Mouse (Mus musculus) kidney, adult 2 months (tissue): ENCODE measurements around the gene Apoc3. TPM values are rescaled to one million over a fixed set of nuclear protein-coding genes. Genes with fewer than 3 reads are reported as not detected.

Experiments
- DNase-seq: peaks from one replicate; pipeline ENCODE4 v3.0.0; 2021
- H3K27ac ChIP-seq: fragments of 200-500 bp; 2 replicates; pipeline ENCODE4 v1.5.1; 2012; ENCODE audit warnings: low read depth, low read length, control low read depth, inconsistent platforms; ENCODE audit not compliant: insufficient read depth
- H3K27me3 ChIP-seq: fragments of 200-500 bp; replicated peaks from 2 replicates; pipeline ENCODE4 v1.6.1; 2012; ENCODE audit warnings: mild to moderate bottlenecking, moderate library complexity, low read length, inconsistent platforms; ENCODE audit not compliant: control insufficient read depth, insufficient read depth
- H3K36me3 ChIP-seq: fragments of 200-500 bp; 2 replicates; pipeline ENCODE4 v1.6.1; 2012; ENCODE audit warnings: mild to moderate bottlenecking, moderate library complexity, low read length, inconsistent platforms; ENCODE audit not compliant: control insufficient read depth, insufficient read depth
- H3K4me1 ChIP-seq: fragments of 200-500 bp; 2 replicates; pipeline ENCODE4 v1.6.1; 2011; ENCODE audit warnings: low read length; ENCODE audit not compliant: control insufficient read depth, insufficient read depth
- H3K4me3 ChIP-seq: fragments of 200-500 bp; 2 replicates; pipeline ENCODE4 v1.5.1; 2011; ENCODE audit warnings: mild to moderate bottlenecking, low read depth, low read length, control low read depth; ENCODE audit not compliant: insufficient read depth
- CTCF ChIP-seq: fragments of 200-500 bp; conservative IDR thresholded peaks from 2 replicates; pipeline ENCODE4 v1.5.1; 2011; ENCODE audit warnings: low read depth, mild to moderate bottlenecking, control low read depth, low read length, moderate library complexity, mixed read lengths; ENCODE audit not compliant: insufficient read depth, insufficient read length
- POLR2A ChIP-seq: fragments of 200-500 bp; IDR thresholded peaks from one replicate; pipeline ENCODE4 v1.6.1; 2011; ENCODE audit warnings: low read depth, low read length, control low read depth
- WGBS: fragments of 180-500 bp; shearing (Covaris S2); methylation state at CpG from one replicate; pipeline ENCODE4 v1.1.7; 2018; 5-methylcytosine and 5-hydroxymethylcytosine counted together
- polyA plus RNA-seq: library from polyadenylated mRNA; depleted of rRNA; stranded (reverse); fragments of >200 nt; gene quantifications from 2 replicates; pipeline ENCODE4 v1.2.3, GENCODE M21; 2012

Gene Apoc3
- polyA plus RNA-seq, 1 experiment: 39.2 TPM

DNA sequence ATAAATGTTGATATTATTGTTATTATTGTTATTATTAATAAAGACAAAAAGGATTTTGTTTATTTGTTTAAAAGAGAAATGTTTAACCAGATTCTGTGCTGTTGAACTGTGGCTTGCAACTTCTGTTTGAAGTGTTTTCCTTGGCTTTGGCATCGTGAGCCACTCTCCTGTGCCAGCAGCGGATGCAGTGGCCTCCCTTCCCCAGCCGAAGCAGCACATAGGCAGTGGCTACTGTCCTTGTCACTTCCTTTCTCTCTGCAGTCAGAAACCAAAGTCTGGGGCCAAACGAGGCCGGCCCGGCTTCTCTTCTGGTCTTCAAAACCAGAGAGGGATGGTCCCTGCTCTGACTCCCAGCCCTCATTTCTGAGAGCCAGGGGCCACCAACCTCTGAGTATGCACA is 12.3 kb downstream of the Apoc3 start:
- WGBS: 67% methylated on average over 6 of the region's 6 CpGs
- no peaks in the 10 kb centered on the region for H3K27me3 ChIP-seq
- peaks cover 5% of the 10 kb centered on the region for H3K36me3 ChIP-seq
- H3K27ac ChIP-seq: no peak overlapping the region
- H3K4me1 ChIP-seq: peaks cover 5% of the 10 kb centered on the region
- TF ChIP-seq POLR2A (no peak), CTCF (no peak)
- DNase-seq: peak; percentile 58
- no peak overlapping the region for H3K4me3 ChIP-seq

DNA sequence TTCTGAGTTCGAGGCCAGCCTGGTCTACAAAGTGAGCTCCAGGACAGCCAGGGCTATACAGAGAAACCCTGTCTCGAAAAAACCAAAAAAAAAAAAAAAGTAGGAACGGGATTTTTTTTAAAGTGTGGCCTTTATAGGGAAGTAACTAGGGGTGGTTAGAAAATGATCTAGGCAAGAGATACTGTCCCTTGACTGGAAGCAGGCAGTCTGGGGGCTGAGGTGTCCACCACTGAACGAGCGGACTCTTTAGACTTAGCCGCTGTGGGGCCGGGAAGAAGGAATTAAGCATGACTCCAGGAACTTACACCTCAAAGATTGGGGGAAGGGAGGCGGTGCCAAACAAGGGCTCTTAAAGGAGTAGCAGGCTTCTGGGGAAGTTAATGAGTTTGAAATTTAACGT is 17.3 kb downstream of the Apoc3 start:
- DNase-seq: no peak
- TF ChIP-seq CTCF (no peak), POLR2A (no peak)
- H3K4me1 ChIP-seq: no peaks in the 10 kb centered on the region
- no peaks in the 10 kb centered on the region for H3K27me3 ChIP-seq
- peaks cover 5% of the 10 kb centered on the region for H3K36me3 ChIP-seq
- WGBS: 73% methylated on average over 9 of the region's 9 CpGs
- H3K27ac ChIP-seq: no peak overlapping the region
- H3K4me3 ChIP-seq: no peak overlapping the region

DNA sequence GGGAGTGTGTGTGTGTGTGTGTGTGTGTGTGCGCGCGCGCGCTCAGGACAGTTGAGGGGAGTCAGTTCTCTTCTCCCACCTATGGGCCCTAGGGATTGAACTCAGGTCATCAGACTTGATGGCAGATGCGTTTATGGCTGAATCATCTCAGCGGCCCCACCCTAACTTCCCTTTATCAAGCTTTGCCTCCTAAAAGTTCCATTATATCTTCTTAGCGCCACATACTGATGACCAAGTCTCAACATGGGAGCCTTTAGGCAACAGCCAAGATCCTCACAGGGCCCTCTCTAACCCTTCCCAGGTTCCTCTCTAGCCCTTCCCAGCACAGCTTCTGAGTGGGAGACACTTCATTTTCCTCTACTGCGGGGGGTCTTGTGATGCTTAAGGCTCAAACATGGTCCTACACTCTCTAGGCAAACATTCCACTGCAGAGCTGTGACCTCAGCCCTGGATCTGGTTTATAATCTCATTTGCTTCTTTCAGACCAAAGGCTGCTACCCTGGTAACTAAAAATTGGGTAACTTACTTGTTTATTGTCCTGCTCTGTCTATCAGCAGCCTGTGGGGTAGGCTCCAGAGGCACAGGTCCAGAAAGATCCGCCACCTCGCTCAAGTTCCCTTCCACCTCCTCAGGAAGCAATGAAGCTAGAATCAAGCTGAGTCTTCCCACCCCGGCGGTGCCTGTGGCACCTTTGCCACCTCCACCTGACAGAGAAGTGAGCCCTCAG is 18.5 kb downstream of the Apoc3 start:
- no peaks in the 10 kb centered on the region for H3K4me1 ChIP-seq
- DNase-seq: no peak
- H3K27me3 ChIP-seq: no peaks in the 10 kb centered on the region
- H3K27ac ChIP-seq: no peak overlapping the region
- H3K36me3 ChIP-seq: peaks cover 5% of the 10 kb centered on the region
- H3K4me3 ChIP-seq: no peak overlapping the region
- TF ChIP-seq CTCF: no peak
- no peak for TF ChIP-seq POLR2A
- 89% methylated on average over 13 of the region's 13 CpGs for WGBS

DNA sequence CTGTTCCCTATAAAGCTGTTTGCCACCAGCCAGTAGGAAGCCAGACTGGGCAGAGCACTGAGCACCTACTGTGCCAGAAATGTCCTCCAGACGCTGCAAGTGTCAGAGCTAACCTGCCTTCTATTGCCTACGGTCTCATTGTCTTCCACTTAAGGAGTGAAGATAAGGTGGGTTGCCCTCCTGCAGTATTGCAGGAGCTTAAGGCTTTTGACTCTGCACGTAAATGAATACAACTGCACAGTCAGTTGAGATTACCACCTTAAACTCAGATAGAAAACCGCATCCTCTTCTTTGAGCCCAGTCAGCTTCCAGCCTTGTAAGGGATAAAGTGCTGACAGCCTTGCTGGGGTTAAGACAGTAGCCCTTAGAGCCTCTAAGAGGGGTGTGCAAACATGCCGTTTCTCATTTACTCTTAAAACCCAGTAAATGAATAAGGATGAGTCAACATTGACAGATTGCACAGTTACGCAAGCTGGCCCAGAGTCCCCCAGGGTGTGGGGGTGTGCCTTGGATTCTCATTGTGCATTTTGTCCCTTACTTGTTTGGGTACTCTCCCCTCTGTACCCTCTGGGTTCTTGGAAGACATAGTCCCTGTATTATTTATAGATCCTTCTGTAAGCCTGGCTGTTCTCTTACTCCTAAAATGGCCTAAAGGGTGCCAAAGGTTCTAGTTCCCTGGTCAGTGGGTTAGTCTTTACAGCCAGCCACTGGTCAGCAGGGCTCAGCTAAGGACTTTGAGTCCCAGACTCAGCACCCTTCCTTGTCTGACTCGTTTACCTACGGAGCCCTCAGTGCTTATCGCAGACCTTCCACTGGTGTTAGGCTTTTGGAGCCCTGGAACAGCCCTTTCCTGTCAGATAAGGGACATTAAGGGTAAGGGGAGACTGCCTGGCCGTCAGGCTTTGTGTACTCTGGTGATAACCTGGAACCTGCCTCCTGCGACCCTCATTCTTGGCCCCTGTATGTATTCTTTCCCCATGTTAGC is 19.8 kb downstream of the Apoc3 start:
- Histone ChIP-seq H3K27me3 (no peaks in the 10 kb centered on the region), H3K36me3 (peaks cover 2% of the 10 kb centered on the region), H3K4me3 (no peak overlapping the region), H3K27ac (no peak overlapping the region), H3K4me1 (no peaks in the 10 kb centered on the region)
- 74% methylated on average over 11 of the region's 11 CpGs for WGBS
- no peak for TF ChIP-seq POLR2A
- no peak for TF ChIP-seq CTCF
- peak; percentile 74 for DNase-seq

DNA sequence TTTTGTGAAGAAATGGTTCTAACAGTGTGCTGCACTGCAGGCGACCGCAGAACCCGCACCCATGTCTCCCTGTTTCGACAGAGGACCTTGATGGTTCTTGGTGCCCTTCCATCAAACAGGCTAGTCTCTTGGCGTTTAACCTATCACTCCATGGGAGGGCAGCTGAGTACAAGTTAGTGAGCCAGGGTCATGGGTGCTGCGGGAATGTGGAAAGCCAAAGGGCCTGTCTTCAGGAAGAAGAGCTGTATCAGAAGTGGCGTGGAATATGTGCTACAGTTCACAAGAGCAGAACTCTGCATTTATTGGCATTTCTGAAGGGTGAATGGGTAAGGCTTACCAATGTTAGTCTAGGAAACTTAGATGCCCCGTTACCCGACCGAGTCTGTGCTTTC is 20.5 kb downstream of the Apoc3 start:
- WGBS: 87% methylated on average over 10 of the region's 10 CpGs

DNA sequence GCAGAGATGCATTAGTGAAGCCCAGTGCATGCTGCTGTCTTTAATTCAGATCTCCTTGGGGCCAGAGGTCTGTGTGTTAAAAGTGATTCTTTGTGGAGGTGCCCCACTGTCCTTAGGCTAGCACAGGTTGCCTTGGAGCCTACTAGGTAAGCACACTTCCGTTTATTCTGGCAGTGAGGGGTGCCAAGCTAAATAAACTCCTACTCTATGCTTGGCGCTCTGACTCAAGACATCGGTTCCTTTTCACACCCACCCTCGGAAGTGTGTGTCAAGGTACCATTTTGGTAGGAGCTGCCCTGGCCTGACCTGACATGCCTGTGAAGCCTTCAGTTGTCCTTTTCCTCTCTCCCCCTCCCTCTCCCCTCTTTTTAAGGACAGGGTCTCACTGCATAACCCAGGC is 21.2 kb downstream of the Apoc3 start:
- Histone ChIP-seq H3K27ac (no peak overlapping the region), H3K36me3 (no peaks in the 10 kb centered on the region), H3K4me3 (no peak overlapping the region), H3K4me1 (no peaks in the 10 kb centered on the region), H3K27me3 (no peaks in the 10 kb centered on the region)
- DNase-seq: no peak
- WGBS: 66% methylated on average over 4 of the region's 4 CpGs
- no peak for TF ChIP-seq CTCF
- TF ChIP-seq POLR2A: no peak

More for the DNA sequence above, 20.5 kb downstream of the Apoc3 start:
- Histone ChIP-seq H3K36me3 (no peaks in the 10 kb centered on the region; the same call in 1 of the 2 replicates), H3K4me3 (no peak overlapping the region), H3K27me3 (no peaks in the 10 kb centered on the region), H3K4me1 (no peaks in the 10 kb centered on the region), H3K27ac (no peak overlapping the region)
- DNase-seq: no peak
- no peak for TF ChIP-seq POLR2A
- TF ChIP-seq CTCF: no peak

DNA sequence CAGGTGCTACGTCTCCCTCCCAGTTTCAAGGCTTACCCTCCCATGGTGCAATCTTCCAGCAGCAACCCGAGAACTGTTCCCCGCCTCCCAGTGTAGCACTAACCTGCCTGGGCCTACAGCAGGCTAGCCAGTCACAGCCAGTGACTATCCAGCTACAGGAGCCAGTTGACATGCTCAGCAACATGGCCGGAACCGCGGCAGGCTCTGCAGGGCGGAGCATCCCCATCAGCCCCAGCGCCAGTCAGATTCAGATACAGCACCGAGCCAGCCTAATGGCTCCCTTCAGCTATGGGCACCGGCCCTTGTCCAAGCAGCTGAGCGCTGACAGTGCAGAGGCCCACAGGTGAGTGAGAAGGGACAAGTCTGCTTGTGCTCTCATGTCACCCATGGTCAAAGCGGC is 25.0 kb downstream of the Apoc3 start:
- no peak for DNase-seq
- Histone ChIP-seq H3K27me3 (no peaks in the 10 kb centered on the region), H3K36me3 (no peaks in the 10 kb centered on the region), H3K4me3 (no peak overlapping the region), H3K27ac (no peak overlapping the region), H3K4me1 (no peaks in the 10 kb centered on the region; the same call in 1 of the 2 replicates)
- 90% methylated on average over 12 of the region's 12 CpGs for WGBS
- TF ChIP-seq POLR2A (no peak), CTCF (no peak)
